Mouse (Mus musculus): ENCODE data around the gene Smarca2.

The Smarca2 gene

DNA sequence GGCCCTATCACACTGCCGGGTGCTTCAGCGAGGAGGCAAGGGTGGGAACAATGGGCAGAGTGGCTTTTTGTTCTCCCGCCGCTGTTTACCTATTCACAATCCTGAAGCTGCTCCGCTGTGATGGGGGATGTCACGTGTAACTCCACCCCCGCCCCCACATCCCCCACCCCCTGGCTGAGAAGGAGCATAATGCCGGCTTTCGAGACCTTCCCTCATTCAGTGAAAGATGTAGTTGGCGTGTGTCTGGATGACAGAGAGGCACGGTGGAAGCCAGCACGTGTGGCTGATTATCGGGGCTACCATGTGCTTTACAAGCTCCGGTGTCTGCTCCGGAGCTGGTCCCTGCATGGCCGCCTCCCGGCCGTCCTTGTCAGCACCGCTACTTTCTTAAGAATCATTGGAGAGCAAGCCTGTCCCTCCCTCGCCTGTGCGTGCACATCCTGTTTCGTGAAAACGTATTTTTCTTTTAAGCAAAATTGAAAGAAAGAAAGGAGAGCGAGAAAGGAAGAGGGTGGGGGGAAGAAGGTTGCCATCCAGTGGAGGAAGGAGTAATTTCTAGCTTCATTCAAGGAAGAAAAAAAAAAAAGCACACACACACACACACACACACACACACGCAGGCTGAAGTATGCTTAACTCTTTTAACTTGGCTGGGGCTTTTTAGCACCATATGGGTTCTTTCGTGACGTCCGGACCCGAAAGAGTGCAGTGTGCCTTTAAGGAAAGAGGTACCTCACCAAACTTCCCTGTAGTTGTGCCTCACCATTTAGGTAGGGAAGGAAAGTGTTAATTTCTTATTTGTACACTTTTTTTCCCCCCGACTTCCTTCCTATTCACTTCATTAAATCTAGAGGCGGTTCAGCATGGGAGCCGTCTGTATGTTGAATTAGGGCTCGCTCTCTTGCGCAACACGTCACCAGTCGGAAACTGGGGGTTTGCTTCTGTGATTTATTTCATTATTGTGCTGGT is 143.0 kb downstream of the Smarca2 start:
- DNase-seq (ENCODE audit: low spot score): peak; percentile 83

DNA sequence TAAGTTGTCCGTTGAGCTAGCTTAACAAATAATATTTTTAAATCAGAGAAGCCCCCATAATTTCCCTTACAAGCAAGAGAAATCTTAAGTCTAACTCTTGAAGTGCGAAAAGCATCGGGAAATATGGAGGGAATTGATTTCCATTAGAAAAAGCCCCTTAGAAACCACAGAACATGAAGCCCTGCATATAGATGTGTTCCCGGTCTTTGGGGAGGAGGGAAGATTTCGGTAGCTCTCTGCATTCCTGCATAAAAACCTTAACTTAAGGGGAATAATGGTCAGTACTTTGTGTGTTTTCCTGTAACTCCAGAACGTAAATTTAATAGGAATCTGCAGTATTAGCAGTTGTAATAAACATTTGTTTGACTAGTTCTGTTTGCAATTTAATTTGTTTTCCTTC is 143.8 kb downstream of the Smarca2 start:
- DNase-seq (ENCODE audit: low spot score): peak; percentile 30

DNA sequence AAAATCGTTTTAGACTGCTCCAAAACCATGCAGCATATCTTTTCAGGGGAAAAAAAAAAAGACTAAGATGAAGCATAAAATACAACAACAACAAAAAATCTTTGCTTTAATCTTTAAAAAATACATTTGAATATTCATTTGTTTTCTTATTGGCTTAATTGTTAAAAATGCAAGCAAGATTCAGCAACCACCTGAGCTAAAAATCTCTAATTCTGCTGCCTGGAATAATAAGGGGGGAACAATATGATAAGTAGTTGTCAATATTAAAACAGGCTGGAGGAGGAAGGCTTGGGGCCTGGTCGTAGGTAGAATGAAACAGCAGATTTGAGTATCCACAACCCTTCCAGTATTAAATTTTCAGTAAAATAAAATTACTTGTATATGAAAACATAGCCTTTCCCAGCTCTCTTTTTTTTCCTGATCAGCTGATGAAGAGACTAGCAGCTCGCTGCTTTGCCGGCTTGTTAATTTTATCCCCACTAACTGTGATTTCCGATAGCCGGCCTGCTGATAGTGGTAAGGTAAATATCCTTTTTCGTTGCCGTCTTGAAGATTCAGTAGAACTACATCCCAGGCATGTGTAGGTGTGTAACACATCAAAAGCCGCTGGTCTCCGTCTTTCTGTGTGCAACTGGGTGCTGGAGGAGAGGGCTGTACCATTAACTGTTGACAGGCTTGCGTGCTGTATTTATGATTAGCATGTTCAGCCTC is 144.7 kb downstream of the Smarca2 start:
- no peak for DNase-seq (ENCODE audit: low spot score)

DNA sequence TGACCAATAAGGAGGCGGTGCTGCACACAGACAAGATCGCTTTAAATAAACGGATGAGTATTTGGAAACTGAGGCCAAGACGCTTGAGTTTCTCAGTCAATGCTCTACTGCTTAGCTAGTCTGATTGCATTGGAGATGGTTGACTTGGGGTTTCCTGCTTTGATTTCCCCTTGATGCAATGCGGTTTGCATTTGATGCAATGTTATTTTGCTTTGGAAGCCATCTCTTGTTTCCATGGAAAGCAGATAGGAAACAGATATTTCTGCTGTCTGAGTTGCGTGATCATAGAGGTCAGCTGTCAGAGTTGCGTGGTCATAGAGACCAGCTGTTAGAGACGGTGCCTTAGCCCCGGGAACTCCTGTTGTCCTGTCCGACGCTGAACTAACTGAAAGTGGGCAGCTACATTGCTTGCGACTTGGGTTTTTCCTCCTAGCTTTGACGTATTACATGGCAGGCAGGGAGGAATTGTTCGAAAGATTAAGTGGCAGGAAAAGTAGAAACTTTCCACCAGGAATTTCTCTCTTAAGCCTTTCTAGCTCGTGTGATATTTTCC is 147.8 kb downstream of the Smarca2 start:
- no peak for DNase-seq (ENCODE audit: low spot score)

DNA sequence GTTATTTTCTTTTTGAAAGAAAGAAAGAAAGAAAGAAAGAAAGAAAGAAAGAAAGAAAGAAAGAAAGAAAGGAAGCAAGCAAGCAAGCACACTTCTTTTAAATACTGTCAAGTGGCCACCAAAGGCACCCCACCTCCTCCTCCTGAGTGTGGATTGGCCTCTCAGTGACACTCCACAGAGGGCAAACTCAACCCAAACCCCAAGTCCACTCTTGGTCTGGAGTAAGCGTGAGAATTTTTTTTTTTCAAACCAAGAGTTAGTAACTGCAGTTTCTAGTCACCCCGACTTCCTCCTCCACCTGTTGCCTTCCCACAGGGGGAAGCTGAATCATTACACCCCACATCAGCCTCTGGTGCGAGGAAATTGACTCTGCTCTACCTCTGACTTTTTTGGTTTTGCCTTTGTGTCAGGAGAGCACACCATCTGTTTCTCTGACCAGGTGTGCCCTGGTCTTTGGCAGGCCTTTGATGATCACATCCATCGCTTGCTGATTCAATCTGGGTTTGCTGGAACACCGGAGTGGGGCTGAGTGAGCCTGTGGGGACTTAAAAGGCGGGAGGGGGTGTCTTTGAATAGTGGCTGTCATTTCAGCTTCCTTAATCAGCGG is 148.5 kb downstream of the Smarca2 start:
- DNase-seq (ENCODE audit: low spot score): no peak

DNA sequence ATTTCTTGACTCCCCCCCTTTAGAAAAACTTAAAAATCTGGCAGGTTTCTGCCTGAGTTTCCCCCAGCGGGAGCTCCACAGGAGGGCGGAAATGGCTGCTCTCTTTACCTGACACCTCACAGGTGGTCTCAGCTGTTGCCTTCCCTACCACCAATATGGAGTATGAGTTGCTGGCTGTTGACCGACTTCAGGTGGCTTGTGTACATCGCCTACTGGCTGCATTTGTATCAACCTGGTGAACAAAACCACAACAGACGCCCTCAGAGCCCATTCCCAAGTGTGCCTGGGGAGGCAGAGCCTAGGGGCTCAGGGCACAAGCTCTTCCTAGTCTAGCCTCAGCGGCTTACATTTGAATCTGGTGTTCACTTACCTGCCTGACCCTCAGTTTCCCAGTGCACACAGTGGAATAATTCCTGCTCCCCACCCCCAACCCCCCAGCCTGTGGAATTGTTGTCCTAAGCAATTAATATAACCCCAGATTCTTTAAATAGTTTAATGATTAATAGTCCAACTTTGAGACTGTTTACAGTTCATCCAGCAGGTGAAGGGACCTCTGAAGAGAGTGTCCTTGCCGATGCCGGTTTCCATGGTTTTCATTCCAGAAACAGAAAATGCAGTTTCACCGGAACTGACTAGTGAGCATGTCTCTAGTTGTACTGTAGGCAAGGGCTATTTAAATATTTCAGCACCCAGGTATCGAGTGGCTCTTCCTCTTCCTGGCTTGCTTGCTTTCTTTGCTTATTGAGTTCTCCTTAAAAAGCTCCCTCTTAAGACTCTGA is 149.4 kb downstream of the Smarca2 start:
- DNase-seq (ENCODE audit: low spot score): no peak

DNA sequence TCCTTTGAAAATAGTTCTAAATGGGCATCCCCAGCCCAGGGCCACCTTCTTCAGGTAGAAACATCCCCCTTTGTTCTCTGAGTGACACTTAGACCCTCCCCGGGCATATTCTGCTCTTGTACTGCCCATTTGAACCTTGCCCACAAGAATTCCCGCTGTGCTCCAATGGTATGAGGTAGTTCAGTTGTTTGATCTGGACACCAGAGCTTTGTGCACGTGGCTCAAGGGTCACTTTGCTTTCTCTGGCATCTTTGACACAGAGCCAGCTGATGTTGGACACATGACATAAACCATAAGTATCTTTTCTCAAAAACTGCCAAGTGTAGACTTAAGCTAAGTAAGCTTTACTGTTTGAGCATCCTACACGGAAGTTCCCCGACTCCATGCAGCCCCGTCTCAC is 151.1 kb downstream of the Smarca2 start:
- DNase-seq (ENCODE audit: low spot score): no peak

DNA sequence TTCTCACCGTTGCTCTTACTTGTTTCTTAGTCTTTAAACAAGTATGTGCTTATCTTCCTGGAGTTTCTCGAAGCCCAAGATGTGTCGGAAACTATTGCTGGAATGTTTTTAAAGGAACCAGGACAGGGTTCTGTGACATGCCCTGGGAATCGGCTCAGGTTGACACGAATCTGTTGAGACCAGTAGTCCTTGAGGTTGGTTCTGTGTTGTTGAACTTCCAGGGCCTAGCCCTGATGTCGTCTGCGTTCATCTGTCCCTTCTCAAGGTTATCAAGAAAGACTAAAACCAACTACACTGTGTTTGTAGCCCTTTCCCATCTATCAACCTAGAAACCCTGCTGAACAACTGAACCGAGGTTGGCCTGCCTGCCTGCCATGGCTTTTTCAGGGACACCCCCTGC is 151.5 kb downstream of the Smarca2 start:
- DNase-seq (ENCODE audit: low spot score): no peak

DNA sequence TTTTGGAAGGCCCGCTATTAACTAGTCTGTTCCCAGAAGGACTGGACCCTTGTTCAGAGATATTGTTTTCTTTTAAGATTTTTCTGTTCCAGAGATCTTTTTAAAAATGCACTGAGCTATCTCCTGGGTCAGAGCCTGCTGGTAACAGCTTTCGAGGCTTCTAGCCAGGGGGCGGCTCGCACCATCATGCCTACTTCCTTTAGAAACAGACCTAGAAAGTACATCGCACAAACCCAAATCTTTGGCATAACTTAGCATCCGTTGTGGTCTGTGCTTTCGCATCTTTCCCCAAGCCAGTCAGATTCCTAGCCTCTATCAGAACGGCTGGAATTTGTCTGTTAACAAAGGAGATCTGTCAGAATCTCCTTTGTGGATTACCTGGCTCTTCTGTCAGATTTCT is 153.3 kb downstream of the Smarca2 start:
- no peak for DNase-seq (ENCODE audit: low spot score)

DNA sequence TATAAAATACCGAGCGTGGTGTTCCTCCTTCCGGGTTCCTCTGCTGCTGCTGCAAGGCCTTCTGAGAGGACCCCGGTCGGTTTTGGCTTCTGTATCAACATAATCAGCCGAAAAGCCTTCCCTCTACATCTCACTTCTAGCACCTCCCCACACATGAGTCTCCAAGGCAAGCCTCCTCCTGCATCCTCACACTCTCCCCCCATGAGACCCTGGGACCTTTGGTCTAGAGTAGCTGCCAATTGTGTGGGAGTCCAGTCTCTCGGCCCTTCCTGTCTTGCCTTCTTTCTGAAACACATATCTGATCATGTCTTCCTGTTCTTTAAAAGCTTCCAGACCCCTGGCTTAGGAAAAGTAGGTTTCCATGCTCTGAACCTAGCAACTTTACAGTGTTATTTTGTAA is 153.8 kb downstream of the Smarca2 start:
- no peak for DNase-seq (ENCODE audit: low spot score)

DNA sequence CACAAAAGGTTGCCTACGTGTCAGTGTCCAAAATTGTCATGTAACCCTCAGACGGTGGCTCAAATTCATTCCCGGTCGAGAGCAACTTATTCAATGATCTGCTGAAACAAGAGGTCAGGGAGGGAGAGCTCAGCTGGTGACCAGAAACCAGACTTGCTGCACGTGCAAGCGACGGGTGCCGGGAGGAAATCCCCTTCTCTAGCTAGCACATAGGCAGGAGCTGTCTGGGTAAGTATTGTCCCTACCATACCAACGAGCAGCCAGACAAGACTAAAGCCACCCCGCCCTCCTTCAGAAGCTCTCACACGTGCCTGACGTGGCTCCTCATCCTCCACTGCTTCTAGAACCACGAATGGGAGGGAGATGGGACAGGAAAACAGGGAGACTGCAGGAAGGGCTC is 154.4 kb downstream of the Smarca2 start:
- no peak for DNase-seq (ENCODE audit: low spot score)

DNA sequence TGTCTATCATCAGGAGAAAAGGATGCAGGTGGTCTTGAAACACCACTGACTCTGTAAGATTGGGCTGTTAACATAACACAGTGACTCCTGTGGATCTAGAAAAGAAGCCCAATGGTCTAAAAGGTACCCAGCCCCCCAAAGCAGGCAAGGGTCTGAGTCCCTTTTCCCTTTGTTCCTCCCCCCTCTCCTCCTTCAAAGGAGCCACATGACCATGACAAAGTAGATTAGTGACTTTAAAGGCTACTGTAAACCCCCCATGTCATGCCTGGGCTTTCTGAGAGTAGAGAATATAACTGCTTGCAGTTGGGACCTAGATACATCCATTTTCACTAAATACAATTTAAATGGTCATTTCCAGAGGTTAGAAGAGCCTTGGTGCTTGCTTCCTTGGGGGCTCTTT is 156.4 kb downstream of the Smarca2 start:
- DNase-seq (ENCODE audit: low spot score): no peak

DNA sequence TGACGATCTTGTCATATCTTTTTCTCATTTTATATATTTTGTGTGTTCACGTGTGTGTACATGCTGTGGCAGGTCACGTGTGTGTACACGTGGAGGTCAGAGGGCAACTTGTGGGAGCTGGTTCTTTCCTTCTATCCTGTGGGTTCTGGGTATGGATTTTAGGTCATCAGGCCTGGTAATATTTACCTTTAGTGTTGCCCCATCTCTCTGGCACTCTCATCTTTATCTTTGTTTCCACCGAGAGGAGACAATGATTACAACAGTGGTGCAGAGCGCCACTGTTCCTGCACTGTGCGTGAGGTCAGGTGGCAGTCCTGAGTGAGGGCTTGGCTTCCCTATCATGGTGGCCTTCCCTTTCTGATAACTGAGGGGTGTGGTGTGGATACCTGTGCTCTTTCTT is 160.6 kb downstream of the Smarca2 start:
- no peak for DNase-seq (ENCODE audit: low spot score)

DNA sequence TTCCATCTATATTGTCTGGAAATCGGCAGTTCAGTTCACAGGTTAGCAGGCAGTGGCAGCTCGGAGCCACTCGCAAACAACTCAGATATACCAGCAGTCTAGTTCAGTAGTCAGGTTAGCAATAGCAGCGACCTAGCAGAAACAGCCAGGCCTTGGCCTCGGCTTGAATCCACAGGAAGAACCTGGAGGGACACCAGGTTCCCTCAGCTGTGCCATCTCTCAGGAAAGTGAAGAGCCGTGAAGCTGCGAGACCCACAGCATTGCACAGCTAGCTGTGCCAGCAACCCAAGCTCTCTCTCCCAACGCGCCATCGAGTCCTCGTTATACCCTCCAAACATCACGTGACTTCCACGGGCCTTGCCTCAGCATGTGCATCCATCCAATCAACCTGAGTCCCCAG is 162.6 kb downstream of the Smarca2 start:
- no peak for DNase-seq (ENCODE audit: low spot score)

DNA sequence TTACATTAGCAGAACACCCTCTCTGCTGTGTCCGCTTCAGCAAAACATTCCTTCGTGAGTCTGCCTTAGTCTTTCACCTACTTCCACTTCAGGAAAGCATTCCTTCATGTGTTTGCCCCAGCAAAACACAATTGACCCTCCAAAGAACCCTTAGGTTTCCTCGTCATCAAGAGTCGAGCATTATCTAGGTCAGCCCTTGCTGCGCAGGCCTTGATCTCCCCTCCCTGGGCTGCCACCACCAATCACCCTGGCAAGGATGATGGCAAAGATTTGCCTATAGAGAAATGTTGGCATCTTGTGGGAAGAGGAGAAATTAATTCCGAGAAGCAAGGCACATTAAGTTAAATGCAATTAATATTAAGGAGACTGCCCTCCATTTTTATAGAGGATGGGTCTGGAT is 163.1 kb downstream of the Smarca2 start:
- no peak for DNase-seq (ENCODE audit: low spot score)

DNA sequence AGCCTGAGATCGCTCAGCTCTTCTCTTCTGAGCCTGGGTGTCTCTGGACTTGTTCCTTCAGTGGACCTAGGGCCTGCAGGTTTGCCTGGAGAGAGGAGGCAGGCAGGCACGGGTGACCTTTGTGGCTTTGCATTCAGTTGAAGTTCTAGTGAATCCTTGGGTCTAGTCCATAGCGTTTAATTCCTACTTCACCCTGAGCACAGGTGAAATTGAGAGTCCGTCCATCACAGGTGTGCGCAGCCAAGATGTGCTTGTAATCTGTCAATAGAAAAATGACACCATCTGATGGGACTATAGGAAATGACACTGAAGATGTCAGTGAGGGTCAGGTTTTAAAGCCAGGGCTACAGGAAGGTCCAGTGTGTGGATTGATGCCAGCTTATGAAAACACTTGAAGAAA is 164.0 kb downstream of the Smarca2 start:
- DNase-seq (ENCODE audit: low spot score): no peak

DNA sequence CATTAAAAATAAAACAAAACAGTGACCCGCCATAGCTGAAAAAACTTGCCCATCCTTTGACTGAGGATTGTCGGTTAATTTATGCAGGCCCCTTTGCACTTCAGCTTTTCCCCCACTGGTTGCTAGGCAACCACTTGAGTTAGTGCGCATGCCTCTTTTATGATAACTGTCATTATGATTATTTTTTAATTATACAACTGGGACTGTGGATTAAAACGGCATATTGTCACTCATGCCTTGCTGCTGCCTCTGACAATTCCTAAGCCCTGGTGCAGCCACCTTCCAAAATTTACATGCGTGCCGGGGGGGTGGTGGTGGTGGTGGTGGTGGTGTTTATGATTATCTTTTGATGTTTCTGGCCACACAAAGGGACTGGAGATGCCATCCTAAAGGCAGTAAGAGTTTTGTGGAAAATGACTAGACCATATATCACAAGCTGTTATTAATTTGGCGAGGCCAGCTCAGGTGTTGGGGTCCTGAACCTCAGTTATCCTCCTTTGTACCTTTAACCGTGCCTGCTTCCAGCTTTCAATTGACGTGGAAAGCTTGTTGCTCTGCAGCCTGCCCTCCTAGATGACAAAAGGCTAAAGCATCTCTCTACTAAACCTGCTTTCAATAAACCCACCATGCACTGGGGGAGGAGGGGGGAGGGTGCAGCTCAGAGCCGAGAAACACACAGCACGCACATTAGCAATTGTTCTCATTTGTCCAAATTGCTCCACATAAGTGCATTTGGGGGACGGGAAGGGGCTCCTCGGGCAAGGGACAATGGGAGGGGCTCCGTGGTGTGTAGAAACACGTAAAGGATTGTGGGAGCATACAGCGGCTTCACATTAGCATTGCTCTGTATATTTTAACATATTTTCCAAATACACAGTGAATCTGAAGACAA is 165.0 kb downstream of the Smarca2 start:
- DNase-seq (ENCODE audit: low spot score): peak; percentile 53

DNA sequence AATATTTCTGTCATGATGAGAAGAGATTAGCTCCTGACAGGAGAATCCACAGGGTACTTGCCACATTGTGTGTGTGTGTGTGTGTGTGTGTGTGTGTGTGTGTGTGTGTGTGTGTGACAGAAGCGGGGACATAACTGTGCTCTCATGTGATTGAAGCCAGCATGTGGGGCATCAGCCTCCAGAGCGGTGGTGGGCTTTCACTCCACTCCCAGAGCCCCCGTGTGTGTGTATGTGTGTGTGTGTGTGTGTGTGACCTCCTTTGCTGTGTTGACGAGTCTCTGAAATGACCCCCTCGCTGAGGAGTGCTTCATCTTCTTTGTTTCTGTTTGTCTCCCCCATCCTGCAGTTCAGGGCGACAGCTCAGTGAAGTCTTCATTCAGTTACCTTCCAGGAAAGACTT is 165.7 kb downstream of the Smarca2 start:
- DNase-seq (ENCODE audit: low spot score): no peak

DNA sequence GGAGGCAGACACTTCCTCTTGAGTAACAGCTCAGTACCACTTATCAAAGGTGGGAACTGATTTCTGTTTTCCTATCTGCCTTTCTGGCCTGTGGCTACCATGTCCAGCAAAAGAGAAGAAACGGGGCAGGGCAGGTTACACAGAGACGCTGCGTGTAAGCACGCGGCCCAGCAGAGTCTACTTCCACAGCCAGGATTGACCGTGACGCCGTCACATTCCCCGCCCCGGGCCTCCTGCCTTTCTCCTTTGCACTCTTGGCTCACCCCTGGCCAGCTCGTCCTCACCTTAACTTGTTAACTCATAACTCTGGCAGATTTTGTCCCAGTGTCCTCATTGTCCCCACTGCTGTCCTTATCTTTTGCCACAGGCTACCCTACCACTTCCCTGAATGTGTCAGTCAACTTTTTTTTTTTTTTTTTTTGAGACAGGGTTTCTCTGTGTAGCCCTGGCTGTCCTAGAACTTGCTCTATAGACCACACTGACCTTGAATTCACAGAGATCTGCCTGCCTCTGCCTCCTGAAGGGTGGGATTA is 167.3 kb downstream of the Smarca2 start:
- no peak for DNase-seq (ENCODE audit: low spot score)

Data from embryo, embryonic 10 days (tissue).